Mouse (Mus musculus): ENCODE measurements around the gene Cit.

- TF ChIP-seq CTCF (IDR thresholded peaks at IDR 0.05) = no peak
- no peak for TF ChIP-seq EP300 (IDR thresholded peaks at IDR 0.05)
Measured at GRCm38 (mm10) chr5:115852431-115852830, 7.4 kb downstream of the Cit start.
